Mouse (Mus musculus): ENCODE results near the gene Rpl31.

Rpl31 gene

DNA sequence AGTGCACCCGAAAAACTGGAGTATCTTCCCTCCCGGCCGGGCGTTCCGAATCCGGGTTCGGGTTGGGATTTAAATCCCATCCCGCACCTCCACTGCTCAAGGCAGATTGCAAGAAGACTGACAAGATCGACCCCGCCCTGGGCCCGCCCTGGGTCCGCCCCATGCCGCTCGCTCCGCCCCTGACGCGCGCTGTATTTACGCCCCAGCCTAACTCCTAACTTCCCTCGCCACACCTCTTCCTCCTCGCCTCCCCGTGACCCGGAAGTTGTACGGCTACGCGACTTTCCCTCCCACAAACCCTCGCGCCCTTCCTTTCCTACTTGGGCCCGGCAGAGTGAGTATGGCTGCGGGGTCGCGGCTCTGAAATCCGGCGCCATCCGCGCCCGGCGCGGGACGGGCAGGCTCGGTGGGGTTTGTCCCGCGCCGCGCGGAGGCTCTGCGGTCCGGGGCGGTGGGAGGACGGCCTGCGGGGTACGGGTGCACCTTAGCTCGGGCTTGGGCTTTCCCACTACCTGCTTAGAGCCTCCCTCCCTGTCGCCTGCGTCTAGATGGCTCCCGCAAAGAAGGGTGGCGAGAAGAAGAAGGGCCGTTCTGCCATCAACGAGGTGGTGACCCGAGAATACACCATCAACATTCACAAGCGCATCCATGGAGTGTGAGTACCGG, at the start of gene Rpl31:
Gene Rpl31, plus strand, starts transcription at position 242 of the 666 bp plus-strand sequence.
- peak; percentile 98 for DNase-seq (ENCODE audit: low spot score)

DNA sequence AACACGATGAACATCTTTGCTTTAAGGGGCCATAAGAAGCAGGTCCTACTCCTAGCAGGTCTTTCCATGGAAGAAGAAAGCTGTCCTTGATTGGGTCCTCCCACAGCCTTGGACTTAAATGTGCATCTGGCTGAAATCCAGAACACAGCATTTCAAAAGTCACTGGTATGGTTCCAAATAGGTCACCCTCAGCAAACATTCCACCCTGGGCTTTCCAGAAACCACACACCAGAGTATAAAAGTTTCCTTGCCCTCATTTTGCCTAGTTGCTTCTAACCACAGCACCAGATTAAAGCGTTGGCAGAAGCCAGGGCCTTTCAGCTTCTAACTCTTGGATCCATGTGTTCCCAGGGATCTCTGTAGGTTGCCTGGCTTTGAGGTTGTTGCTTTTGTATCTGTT, 49.7 kb upstream of the Rpl31 start:
- no peak for DNase-seq (ENCODE audit: low spot score)

DNA sequence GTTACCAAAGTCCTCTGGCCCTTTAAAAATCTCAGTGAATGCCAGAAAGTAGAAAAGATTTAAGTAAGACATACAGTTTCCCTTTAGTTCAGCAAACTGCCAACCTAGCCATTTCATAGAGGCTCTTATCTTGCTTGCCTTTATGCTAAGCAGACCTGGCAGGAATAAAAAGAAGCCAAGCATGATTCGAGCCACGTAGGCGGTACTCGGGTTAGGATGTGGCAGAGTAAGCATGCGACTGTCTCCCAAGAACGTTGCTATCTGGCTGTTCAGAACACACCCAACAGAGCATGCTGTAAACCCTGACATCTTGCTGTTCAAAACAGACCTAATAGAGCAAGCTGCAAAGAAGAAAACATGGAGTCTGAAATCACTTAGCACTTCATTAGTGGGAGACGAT, 48.8 kb upstream of the Rpl31 start:
- no peak for DNase-seq (ENCODE audit: low spot score)

DNA sequence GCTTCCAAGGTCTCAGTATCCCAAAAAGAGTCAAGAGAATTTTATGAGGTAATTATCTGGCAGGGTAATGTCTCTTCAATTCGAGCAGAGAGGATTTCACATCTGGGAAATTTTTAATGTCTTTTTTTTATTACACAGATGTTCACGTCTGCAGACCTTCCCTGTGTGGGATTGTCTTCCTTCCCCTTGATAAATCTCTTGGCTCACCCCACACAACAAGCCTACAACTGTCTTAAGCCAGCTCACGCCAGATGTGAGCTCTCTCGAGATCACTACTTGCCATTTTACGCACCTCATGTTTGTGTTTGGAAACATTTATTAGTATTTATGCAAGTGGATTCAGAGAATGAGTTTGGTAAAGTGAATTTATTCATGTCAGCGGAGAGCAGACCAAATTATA, 45.7 kb upstream of the Rpl31 start:
- no peak for DNase-seq (ENCODE audit: low spot score)

DNA sequence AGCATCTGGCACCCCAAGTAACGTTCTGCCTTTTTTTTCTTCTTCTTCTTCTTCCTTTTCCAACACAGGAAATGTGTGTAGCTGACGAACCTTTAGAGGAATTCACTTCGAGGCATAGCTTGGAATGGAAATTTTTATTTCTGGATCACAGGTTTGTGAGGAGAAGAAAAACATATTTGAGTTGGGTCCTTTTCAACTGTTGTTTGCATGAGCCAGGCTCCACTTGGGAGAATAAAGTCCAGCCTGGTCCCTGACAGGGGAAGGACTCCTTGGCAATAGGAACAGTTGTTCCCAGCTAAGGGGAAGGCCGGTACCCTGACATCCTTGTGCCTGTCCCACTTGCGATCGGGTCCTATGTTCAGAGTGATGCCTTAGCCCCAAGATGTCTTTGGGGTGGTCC, 42.4 kb upstream of the Rpl31 start:
- no peak for DNase-seq (ENCODE audit: low spot score)

DNA sequence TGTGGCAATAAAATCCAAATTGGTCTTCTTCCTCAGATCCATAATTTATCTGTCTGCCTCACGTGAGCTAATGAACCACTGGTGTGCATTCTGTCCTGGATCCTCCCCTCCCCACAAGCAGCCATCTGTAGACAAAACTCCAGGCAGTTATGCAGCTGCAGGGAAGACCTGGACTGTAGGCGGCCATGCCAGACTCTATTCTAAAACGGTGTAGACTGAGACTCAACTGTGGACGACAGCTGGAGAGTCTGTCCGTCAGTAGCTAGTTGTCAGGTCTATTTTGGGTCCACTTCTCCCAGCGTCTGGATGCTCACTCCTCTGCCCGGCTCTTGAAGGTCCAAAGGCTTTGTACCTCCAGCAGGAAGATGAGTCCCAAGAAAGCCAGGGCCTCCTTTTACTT, 40.1 kb upstream of the Rpl31 start:
- DNase-seq (ENCODE audit: low spot score) = no peak

DNA sequence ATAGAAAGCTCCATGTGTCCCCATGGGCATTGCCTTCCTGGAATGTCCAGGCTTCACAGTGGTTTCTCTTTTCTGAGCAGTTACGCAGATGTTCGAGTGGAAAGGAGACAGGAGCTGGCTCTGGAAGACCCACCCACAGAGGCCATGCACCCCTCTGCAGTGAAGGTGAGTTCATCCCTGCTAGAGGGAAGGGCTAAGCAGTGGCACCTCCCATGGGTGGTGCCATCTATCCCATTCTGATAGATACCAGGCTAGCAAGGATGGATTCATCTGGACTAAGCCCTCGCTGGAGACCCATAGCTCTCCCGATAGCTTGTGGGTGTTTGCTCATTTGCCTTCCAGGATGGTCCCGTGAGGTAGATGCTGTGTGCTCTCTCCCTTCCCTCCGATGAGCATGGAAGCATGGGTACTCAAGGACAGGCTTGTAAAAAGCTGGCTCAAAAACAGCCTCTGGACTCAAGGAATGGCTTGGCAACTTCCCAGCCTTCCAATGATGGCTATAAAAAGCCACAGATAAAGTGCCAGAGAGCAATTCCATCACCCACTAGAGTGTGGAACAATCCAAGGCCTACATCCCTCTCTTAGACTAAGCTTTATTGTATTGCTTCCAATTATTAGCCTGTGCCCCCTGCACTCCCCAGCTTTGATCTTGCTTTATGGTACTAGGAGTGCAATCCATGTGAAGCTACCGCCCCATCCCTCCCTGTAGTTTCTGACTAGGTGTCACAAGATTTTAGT, 36.6 kb upstream of the Rpl31 start:
- DNase-seq (ENCODE audit: low spot score) = no peak

DNA sequence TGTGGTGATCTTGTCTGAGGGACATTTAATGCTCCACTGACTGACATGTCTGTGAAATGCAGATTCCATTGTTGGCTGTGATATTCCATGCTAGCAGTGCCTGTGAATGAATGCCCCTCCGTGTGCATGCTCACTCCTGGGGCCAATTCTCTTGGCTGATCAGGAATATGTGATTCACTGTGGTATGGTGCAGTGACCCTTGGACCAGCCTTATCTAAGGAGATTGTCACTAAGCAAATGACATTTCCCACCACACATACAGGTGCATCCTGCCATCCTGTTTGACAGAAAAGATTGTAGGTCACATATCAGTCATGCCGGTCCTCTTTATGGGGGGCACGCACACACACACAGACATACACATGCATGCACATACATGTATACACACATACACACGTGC, 35.2 kb upstream of the Rpl31 start:
- no peak for DNase-seq (ENCODE audit: low spot score)

DNA sequence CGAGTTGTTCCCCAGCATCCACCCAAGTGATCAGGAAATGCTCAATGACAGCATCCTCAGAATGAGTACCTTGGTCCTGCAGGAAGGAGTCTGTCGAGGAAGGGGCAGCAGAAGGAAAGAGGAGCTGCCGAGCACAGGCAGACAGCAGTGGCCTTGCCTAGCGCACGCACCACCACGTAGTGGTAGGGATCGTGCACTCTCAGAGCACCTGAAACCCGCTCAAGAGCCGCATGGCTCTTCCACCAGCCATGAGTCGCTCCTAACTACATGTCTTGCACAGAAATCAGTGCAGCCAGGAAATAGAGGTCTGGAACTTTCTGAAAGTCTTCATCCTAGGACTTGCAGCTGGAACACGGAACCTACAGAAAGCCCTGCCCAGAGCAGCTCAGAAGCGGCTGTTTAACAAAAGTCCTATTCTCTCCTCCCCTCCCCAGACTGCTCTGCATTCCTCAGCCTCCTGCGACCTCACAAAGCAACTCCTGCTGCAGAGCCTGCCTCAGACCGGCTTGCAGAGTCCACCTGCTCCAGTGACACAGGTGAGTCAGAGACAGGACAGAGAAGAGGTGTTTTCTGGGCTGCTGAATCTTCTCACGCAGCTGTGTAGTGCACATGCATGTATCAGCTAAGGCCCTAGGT, 32.0 kb upstream of the Rpl31 start:
- no peak for DNase-seq (ENCODE audit: low spot score)

DNA sequence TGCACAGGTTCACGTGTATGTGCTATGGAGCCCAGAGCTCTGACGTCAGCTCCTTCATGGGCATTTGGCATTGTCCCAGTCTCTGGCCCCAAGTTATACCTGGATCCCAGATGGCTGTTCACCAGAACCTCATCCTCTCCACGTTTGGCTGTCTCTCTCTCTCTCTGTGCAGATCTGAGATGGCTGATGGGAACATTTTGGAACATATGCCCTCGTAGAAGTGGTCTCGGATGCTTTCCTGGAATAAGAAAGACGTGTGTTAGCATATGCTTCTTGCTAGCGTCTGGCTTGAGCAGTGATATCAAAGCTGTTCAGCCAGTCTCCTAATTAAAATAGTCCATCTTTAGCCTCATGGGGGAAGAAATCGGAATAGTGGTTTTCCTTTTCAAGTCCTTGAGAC, 30.9 kb upstream of the Rpl31 start:
- no peak for DNase-seq (ENCODE audit: low spot score)

DNA sequence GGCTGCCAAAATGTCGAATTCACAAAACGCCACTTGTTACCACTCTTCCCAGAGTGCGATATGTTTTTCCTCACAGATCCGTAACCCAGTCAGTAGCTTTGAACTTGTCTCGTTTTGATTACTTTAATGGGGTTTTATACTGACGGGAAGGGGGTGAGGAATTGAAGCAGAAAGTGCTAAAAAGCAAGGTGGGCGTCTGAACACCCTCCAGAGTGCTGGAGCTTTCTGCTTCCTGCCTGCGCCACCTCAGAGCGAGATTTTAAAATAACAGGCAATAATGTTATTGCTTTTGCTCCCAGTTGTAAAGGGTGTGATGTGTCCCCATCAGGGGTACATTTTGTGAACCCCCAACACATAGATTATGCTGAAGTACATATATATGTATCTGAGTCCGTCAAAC, 28.8 kb upstream of the Rpl31 start:
- DNase-seq (ENCODE audit: low spot score) = no peak

DNA sequence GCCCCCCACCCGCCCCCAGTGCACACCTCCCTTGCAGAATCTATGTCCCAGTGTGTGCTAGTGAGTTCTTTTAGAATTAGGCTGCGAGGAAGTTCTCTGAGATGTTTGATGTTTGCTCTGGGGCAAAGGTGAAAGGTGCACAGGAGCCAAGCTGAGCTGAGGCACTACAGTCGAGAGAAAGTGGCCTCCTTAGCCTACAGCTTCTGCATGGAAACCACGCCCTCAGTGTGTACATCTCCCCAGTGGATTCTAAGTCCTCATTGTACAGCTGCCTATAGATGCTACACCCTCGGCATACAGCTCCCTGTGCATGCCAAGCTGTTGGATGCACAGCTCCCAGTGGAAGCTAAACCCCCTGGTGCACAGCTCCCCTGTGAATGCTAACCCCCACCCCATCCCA, 28.2 kb upstream of the Rpl31 start:
- DNase-seq (ENCODE audit: low spot score) = no peak

DNA sequence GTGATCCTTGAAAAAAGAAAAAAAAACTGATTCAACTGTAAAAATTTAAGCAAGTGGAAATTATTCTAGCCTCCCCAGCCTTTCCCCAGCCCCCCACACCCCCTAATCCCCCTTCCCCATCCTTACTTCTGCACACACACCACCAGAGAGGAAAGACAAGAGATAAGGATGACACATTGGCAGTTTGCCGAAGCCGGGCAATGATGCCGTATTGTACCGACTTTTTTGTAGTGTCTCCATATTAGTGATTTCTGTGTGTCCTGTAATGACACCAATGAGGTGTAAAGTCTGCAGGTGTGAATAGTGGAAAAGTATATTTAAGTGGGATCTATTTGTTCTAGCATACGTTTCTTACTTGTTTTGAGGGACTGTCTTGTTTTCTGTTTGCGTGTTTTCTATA, 27.5 kb upstream of the Rpl31 start:
- DNase-seq (ENCODE audit: low spot score) = no peak

DNA sequence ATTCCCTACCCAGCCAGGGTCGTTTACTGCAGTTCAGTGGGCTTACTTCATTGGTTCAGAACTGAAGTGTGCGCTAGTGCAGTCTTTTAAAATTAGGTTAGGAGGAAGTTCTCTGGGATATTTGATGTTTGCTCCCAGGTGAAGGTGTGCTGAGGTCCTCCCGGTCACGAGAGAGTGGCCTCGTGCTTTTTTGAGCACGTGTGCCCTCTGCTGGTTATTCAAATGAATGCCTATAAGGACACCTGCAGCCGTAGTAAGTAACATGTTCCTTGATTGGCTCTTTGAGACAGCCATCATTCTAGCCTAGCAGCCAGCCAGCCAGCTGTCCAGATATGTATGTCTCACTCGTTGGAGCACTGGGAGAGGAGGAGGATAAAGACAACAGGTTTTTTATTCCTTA, 27.0 kb upstream of the Rpl31 start:
- DNase-seq (ENCODE audit: low spot score) = peak; percentile 58

DNA sequence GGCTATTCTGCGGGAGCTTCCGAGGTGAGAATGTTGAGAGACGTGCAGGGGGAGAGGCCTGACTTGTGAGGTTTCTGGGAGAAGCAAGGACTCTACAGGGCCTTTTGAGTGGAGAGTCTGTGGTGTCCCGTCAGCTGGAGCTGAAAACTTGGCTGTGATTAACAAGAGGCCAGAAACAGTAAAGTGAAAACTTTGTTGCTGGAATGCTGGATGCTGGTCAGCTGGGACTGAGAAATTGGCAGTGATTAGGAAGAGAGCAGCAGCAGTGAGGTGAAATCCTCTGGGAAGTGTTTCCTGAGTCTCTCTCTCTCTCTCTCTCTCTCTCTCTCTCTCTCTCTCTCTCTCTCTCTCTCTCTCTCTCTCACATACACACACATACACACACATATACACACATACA, 25.8 kb upstream of the Rpl31 start:
- no peak for DNase-seq (ENCODE audit: low spot score)

DNA sequence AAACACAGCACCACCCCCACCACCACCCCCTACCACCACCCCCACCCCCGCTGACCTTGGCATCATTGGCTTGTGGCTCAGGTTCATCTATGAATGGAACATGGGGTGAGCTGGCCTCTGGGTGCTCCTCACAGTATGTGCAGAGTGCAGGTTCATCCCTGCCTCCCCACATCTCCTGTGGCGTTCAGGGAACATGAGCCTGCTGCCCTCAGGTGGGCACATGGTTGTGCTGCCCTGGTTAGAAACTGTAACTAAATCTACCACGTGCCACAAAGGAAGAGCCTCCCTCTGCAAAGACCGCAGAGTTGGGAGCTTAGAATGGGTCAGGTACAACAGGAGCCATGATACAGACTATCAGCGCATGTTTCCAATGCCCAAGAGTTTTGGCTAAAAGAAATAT, 24.4 kb upstream of the Rpl31 start:
- DNase-seq (ENCODE audit: low spot score) = no peak

DNA sequence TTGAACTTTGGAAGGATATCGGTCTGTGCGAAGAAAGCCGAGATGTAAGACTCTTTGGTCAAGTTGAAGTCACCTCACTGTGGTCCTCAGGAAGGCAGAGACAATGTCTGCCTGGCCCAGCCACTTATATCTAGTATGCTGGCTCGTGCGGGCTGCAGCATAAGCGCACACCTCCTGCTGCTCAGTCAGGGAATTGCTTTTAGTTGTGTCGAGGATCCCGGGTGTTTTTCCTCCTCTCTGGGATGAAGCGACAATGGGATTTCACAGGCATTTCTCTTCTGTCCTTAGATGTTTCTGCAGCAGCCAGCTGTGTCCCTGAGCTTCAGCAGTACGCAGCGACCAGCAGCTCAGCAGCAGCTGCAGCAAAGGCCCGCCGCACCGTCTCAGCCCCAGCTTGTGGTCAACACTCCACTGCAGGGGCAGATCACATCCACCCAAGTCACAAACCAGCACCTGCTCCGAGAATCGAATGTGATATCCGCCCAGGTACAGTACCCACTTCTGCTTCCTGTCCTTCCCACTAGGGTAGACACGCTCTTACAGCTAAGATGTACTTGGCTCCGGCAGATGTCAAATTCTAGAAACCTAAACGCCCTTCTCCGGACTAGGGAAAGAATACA, 22.6 kb upstream of the Rpl31 start:
- DNase-seq (ENCODE audit: low spot score) = no peak

DNA sequence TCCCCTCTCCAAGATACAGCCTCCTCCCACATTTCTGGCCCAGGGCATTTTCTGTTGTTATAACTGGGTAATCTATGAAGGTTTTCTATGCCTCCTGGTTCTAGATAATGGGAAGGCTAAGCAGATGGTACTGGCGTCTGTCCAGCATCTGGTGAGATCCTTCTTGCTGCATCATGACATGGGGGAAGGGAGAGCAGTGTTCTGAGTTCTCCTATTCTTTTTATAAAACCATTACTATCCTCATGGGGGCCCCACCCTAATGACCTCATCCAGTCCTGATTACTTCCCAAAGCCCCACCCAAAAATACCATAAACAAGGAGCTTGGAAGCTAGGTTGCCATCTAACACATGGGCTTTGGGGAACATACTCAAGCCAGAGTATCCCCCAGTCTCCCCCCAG, 18.6 kb upstream of the Rpl31 start:
- DNase-seq (ENCODE audit: low spot score) = peak; percentile 78

DNA sequence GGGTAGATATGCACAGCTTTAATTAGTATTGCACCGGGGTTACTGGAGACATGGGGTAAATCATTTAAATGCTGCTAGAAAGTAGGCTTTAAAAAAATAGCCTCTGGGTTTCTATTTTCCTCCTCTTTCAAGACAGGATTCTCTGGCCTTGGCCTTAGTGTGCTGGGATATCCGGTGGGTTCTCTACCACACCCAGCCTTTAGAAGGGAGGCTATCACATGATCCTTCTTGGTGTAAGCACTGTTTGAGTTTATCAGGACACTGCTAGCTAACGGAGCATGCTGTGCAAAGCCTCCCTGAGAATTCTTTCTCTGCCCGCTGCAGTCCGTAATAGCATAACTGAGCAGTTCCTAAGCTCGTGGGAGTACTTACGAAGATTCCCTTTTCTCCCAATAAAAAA, 18.2 kb upstream of the Rpl31 start:
- no peak for DNase-seq (ENCODE audit: low spot score)

DNA sequence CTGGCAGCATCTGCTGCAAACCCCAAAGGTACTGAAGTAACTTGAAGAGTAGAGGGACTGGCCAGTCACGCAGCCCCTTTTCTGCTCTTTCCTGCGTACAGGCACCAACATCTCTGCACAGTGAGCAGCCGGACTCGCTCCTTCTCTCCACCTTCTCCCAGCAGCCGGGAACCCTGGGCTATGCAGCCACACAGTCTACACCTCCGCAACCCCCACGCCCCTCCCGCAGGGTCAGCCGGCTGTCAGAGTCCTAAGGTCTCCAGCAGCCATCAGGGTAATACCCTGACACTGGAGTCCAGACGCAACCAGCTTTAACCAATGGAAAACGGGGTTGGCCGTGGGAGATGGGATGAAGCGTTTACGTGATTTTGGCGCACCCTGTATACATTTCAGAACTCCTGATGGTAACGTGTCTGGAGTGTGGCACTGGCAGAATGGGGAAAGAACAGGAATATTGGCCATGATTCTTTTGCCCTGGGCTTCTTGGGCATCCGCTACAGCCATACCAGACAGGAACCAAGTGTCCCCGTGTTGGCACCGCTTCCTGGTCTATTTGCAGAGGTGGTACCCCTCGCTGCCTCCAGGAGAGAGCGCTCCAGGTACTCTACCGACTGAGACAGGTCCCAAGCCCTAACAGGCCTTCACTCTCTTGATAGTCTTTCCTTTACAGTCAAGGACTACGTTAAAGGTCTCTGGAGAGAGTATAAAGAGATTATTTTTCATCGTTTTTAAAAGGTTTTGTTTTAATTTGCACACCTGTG, 5.7 kb upstream of the Rpl31 start:
- no peak for DNase-seq (ENCODE audit: low spot score)

DNA sequence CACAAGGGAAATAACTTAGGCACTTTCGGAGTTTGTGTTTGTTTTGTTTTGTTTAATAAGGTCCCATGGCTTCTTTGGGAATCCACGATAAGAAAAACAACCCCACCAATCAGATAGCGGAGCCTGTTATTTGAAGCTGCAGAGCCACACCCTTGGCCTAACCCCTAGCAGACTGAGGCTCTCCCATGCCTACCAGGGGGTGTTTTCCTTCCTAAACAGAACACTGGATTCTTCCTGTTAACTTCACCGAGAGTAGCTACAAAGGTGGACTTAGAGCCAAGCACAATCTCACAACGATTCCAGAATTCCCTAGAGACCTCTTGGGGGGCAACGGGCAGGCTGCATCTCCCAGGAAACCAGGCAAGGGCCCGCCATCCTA, 5.1 kb upstream of the Rpl31 start:
- DNase-seq (ENCODE audit: low spot score) = no peak

DNA sequence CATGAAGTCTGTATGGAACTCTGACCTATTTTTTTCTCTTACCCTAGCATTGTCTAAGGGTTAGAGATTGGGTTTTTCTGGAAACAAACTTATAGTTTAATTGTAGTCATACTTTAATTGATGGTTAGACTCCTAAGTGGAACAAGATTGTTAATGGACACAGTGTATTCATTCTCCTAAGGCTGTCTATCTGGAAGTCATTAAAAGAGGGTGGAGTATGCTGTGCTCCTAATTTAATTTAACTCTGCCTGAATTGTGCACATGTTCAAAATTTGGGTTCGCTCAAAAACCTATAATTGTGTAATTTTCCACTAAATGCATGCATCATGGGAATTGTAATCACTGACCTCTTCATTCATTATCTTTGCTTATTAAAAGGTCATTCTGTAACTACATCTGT, 2.1 kb upstream of the Rpl31 start:
- no peak for DNase-seq (ENCODE audit: low spot score)

All from layer of hippocampus, adult 11-12 months (tissue).